Mouse (Mus musculus) heart, adult 9 months (tissue): ENCODE data around the gene Rasgrp1.

Experiments used
- DNase-seq, 2 experiments: peaks; one replicate each; pipeline ENCODE4 v3.0.0; 2022; ENCODE audit warnings: low spot score in 2 of 2

The Rasgrp1 gene

DNA sequence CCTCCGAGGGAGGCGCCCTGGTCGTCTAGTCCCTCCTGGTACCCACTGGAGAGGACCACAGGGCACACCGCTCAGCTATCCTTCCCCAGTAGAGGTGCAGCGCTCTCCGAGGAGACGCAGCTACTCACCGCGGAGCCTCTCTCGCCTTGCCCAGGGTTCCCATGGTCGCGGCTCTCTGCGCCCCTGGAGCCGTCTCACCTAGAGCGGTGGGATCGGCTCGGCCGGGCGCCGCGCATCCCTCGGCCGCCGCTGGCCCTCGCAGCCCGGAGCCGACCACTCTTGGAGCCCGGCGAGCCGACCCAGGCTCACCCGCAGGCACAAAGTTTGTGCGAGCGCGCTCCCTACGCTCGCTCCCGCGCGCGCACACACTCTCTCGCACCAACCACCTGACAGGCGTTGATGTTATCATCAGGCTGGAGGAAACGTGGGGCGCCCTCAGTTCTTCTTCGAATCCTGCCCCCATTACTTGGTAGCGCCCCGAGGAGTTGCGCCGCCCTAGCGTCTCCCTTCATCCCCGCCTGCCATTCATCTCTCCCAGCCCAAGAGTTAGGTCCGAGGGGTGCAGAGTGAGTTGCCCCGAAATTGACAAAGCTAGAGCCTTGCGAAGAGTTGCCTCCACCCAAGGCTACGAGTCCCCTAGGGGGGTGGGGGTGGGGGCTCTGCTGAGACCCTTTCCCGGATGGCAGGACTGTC is at the start of gene Rasgrp1:
Gene Rasgrp1, minus strand, starts transcription at position 455 of the 693 bp plus-strand sequence.
- DNase-seq = peak in 1 of 2 experiments; percentile 6

DNA sequence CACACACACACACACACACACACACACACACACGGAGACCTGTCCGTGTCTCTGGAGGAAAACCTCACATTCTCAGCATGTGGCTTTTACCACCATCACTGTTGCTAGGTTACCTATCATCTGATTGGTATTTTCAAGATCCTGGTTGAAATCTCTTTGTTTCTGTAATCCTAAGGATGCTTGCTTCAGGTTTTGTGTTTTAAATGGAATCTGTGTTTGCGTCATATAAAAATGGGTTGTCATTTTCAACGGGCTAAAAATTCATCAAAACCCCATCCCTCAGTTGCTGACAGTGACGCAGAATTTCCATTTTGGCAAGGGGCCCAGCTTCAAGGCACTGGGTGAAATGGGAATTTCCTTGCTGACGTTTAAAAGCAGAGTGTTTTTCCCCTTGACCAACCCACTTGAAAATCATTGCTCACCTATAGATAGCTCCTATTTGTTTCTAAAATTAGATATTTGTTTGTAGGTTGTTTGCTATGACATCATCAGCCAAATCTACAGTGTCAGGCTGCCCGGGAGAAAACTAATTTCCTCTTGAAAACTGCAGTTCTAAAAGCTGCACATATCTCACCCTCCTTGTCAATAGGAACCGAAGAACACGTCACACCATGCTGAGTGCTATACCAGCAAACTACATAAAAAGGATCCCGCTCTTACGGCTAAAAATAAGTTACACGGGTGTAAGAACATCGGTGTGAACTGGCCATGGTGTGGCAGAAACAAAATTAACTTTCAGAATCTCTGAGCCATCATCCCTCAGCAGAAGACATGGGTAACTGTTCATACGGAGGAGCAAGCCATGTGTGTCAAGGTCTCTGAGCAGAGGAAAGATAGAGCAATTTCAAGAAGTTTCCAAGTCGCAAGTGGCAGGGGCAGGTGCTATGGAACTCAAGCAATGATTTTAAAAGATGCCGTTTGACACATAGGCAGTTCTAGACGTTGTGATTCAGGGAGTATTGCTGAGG is 47.4 kb upstream of the Rasgrp1 start:
- peak; percentile 29 to 48 for DNase-seq

DNA sequence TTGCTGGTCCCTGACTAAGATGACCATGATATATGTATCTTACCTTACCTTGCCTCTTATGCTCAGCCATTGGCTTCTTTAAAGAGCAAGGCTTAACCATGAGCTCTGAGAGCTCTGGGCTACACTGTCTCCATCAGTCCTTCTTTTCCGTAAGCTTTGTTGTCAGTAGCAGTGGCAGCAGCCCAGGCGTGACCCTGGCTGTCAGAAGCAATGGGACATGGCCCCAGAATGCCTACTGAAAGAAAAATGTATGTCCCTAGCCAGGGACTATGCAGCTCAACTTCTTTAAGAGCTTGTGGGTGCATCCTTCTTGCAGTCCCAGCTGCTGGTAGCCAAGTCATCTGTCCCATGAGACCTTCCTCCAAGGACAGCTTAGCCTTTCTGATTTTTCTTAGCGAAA is 46.7 kb upstream of the Rasgrp1 start:
- no peak for DNase-seq

DNA sequence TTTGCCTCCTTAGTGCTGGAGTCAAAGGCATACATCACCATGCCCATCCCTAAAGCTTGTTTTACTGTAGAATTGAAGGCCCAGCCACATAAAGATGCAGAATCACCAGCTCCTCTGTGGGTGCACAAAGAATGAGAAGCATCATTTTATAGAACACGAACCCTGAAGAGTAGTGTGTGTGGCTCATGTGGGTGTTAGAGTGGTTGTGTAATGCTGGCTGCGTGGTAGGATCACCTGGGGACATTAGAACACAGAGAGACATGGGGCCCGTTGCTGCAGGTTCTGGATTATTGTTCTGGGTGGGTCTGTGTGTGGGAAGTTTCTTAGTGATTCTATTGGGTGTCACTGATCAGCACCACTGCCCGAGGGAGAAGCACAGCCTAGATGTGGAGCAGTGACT is 45.3 kb upstream of the Rasgrp1 start:
- no peak for DNase-seq

DNA sequence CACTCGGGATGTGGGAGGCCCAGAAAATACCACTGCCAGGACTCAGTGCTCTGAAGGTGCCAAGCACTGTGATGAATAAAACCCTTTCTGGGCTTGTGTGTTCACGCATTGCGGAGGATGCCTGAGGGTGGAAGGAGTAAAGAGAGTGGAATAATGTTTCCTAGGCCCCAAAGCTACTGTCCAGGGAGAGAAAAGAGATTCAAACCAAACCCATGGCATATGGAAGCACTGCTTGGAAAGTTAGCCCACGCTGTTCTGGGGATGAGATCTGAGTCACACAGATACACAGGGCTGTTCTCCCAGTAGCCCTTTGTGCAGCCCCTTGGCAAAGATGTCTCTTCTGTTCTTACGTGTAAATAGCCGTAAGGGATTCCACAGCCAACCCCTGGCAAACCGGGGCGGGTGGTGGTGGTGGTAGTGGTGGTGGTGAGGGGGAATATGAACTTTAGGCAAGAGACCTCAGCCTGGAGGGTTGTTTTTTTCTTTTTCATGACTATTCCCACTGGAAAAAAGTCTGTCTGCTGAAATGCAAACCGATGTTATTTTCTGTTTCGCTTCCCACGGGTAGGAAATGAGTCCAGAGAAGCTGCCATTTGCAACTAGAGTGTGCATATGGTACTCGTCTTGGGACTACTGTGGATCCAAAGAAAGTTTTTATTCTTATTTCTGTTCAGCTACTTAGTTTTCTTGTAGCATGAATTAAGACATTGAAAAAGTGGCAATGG is 44.3 kb upstream of the Rasgrp1 start:
- DNase-seq = no peak

DNA sequence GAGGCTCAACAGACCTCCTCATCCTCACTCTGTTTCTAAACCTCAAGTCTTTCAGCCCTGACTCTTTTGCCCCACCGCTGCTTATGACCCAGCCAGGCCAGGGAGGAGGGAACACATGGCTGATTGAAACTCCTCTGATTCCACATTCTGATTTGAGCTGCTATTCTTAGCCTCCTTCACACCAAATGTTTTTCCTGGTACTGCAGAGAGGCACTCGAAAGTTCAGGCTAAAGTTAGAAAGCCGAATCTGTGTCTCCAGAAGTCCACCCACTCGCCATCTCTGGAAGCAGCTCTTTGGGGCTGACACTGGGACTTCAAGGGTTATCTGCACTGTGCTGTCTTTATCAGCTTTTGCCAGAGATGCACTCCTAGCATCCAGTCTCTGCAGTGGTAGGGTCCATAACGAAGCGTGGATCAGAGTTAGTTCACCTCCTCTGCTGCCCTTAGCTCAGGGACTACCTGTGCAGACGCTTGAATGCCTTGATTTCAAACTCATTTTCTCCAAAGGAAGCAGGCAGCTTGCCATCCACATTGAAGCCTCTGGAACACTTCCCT is 43.3 kb upstream of the Rasgrp1 start:
- DNase-seq = no peak

DNA sequence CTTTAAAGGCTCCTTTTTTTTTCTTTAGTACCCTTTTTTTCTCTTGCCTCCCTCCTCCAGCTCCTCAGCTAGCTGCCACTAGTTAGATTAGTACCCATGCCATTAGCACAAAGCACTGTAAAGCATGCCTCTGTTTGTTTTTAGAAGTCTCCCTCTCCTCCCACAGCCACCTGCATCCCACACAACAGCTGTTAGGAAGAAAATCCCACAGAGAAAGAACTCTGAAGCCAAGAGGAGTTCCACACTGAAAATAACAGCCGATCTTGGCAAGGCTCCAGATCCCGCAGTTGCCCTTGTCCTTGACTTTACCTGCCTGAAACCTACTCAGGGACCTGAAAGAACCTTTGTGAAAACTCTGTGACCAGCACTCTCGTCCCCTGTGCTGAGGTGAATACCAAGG is 38.5 kb upstream of the Rasgrp1 start:
- DNase-seq = no peak

DNA sequence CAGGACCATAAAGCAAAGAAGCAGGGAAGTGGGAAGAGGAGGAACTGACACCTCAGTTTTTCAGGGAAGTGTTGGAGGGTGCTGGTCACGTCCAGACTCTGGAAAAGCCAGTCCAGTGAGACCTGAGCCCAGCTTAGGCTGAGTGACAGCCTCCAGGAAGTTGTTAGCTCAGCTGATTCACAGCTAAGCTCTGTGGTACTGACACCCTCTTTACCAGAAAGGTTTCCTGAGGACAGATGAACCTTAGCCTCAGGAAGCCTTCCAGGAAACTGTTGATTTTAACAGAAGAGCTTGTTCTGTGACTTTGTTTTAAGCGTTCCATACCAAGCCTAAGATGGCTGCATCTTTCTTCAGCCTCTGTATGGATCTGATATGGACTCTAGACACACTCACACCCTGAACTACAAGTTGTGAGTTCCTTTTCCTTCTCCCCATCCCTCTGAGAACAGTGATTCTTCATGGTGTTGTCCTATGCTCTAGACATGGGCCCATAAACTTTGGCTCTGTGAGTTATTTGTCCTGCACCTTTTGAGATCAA is 31.6 kb upstream of the Rasgrp1 start:
- DNase-seq = no peak

DNA sequence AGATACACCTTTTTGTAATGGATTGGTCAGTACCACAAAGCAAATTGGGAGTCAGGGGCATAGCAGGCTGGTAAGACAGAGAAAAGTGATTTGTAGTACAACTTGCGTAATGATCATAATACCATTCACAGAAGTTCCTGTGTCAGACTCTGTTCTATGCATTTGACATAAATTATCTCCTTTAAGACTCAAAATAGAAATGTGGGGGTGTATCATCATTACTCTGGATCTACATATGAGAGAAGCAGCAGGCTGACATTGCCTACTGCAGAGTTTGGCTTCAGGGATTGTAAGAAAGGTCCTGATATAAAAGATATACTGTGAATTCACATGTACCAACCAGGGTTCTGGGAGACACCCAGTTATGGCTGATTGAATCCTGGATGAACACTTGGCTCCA is 28.9 kb upstream of the Rasgrp1 start:
- no peak for DNase-seq

DNA sequence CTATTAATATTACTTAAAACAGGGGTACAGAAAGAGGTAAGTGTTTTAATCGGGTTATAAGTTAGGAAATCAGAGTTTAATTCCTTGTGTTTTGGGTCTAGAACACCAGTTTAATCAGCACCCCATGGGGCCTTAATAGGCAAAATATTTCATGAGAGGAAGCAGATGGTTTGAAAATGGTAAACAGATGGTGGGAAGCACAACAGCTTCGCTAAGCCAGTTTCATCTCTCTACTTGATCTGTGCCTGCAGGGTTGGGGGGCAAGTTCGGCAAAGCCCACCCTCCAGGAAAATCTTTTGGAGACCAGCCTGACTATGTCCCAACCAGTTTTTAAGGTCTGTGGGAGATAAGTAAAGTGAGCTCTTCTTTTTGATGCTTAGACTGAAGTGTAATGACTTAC is 23.7 kb upstream of the Rasgrp1 start:
- no peak for DNase-seq

DNA sequence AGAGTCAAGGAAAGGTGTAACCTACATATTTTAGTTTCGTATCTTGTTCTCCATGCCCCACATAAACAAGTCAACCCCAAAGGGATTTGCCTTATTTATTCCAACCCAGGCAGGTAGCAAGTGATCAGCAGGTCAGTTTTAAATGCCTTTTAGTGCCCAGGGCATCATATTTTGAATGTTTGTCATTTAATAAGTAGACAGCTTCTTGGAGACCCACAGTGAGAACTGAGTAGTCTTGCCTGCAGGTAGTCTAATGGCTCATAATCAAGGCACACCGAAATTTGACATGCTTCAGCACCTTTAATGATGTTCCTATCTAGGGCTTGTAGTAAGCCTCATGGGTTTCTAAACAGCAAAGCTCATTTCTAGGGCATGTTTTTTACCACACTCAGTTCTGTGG is 21.3 kb upstream of the Rasgrp1 start:
- DNase-seq = no peak

DNA sequence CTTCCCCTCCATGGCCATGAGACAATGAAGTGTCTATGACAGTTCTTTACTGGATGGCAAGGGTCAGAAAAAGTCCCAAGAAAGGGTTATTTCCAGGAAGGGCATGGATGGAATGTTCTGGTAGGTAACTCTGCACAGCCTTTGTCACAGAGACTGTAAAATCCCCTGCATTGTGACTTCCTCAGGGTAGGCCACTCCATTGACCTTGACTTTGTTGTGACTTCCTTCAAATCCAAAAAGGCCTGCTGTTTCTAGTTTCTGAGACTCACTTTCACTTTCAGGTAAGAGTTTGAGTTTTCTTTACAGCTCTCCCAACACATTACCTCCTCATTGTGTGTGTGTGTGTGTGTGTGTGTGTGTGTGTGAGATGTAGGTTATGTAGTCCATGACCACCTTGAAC is 15.1 kb upstream of the Rasgrp1 start:
- no peak for DNase-seq

DNA sequence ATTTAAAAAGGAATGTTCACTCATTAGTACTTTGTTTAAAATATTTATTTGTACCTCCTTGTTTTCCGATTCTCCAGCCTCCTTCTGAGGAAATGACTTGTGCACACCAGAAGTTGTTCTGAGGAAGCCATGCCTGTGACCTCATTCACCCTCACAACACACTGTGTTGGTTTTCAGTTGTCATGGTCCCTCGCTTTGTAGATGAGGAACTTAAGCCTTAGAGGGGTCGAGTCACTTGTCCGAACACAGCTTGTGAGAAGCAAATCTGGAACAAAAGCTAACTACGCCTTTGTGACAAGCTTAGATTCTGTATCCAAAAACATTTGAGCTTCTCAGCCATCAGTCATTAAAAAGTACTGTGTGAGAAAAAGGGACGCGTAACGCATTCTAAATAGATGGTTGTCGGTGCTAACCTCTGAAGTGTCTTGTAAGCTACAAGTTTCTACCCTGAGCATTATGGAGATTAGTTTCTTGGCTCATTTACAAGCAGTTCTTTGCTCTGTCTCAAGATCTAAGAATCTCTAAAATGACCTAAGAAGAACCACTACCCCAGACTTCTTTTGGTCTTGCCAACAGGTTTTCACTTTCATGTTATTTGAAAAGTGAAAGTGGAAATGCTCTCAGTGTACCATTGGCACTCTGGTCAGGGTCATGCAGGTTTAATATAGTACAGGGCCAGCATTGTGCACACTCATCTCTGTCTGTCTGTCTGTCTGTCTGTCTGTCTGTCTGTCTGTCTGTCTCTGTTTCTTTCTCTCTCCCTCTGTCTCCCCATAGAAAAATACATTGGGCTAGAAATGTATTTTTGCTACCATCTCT is 9.7 kb upstream of the Rasgrp1 start:
- DNase-seq = no peak

DNA sequence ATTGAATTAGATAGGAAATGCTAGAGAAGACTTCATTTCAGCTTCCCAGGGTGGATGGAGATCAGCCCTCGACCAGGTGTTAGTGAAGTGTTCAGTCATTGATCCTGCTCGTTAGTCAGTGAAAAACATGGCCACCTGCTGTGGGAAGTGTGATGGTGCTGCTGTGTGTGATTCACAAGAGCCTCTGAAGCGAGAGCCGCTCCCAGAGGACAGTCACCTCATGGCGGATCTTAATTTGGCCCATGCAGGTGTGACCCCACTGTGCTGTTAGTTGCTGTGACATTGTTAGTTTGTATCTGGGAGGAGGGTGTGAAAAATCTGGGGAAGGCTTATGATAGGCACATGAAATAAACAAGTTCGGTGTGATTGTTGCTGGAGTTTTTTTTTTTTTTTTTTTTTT is 7.3 kb upstream of the Rasgrp1 start:
- no peak for DNase-seq

DNA sequence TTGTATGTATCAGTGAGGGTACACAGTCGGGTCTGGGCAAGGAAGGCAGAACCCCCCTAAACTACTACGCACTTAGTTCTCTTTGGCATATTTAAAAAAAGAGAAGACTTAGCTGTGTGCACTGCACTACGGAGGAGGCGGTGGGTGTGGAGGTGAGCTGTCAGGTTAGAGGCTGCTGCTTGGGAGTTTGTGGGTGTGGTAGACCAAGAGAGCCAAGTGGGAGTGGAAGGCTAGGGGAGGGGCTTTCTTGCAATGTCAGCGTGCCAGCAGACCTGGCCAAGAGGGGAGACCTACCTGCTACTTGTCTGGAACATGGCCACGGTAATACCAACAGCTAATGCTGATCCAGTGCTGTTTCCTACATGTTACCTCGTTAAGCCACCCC is 431 bp upstream of the Rasgrp1 start:
- DNase-seq = no peak

DNA sequence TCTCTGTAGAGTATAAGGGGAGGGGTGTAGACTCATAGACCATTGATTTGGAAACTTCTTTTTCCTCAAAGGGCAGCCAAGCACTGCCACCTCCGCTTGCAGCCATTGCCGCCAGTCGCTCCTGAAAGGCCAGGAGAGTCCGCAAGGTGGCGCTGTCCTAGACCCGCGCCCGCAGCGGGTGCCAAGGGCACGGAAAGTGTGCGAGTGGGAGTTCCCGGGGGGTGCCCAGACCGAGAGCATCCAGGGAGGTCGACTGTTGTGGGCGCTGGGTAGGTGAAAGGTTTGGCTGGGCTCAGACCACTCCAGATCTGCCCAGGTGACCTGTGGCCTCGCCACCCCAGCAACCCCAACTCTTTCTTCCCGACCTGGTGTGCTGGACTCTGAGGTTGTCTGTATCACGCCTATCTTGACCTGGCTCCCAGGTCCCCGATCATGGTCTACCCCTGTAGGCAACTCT is 683 bp downstream of the Rasgrp1 start:
- peak in 1 of 2 experiments; percentile 37 for DNase-seq

DNA sequence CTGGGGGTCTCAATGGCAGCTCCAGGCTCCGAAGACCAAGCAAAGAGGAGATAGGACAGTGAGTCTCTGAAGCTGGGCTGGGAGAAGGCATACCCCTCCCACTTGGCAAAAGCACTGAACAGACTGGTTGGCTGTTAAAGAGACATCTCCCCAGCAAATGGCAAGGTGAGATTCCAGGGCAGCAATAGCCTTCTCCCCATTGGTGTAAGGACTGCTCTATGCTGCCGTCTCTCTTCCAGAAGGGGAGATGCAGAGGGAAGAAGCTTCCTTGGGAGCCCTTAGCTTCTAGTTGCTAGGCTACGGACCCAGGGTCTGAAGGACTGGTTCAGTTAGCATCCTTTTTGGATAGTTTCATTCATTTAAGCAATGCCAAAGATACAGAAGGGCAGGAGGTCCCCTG is 4.3 kb downstream of the Rasgrp1 start:
- DNase-seq = no peak

DNA sequence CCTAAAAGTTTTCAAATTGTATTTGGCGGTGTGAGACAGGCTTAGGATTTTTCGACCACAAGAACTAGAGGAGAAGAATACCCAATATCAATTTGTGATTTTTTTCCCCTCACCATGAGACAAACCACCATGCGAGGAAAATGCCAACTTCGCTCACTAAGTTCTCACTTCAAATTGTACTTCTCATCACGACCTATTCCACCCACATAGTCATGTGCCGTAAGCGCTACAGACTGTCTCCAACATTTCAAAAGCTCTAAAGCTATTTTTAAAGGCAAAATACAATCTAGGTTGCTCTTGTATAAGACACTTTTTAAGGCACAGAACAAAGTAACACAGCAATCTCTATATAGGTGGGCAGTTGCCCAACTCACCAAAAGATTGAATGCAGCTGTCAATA is 4.9 kb downstream of the Rasgrp1 start:
- DNase-seq = no peak

DNA sequence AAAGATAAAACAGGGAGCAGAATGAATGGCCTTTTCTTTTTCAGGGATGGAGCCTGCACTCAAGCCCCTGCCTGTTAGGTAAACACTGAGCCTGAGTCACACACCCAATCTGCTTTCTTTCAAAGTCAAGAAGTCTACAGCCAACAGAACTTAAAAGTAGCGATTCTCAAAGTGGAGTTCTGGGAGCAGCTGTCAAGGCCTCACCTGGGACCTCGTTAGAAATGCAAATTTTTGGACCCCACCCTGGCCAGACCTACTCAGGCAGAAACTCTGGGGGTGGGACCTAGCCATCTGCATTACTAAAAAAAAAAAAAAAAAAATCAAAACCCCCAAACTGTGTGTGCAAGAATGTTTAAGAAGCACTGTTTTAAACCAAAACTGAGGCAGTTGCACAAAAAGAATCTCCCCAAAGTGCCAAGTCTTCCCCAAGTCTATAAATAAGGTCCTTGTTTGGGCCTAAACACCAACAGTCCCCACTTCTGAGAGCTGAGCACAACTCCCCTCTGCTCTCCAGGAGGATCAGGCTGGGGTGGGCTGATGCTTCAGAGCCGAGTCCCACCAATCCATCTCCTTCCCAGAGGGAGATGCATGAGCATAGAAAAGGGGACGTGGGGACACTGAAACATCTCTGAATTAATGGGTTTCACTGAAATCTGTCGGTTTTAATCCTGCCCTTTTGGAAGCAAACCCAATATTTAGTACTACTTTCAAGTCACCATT is 5.7 kb downstream of the Rasgrp1 start:
- DNase-seq = no peak

DNA sequence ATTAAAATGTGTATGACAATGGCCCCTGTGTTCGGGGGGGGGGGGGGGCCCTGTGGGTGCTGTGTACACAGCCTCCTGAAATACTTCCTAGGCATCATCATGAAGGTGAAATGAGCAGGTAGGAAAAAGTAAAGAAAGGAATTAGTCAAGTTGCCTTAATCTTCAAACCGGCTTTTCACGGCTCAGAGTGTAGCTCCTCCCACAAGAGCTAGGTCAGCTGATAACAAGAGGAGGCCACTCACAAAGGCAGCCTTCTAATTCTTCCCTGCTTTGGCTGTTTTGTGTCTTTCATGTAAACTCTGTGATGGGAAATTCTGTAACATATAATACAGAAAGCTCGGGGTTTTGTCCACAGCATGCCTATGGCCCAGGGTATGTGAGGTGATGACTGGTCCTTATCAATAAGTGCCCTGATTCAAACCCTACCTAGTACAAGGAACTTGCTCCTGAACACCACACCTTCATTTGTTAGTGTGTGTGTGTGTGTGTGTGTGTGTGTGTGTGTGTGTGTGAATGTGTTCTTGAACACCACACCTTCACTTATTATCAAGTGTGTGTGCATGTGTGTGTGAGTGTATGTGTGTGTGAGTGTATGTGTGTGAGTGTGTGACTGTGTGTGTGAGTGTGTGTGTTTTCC is 7.1 kb downstream of the Rasgrp1 start:
- no peak for DNase-seq
